Mouse (Mus musculus) bone marrow, adult 2 months (tissue): ENCODE results near the gene Bcl2.

Source experiments
- CTCF ChIP-seq: fragments of 200-500 bp; IDR thresholded peaks from 2 replicates; pipeline ENCODE4 v1.5.1; 2011; ENCODE audit warnings: low read length, control low read depth; ENCODE audit not compliant: control insufficient read depth, insufficient read depth
- POLR2A ChIP-seq: fragments of 200-500 bp; IDR thresholded peaks from 2 replicates; pipeline ENCODE4 v1.6.1; 2011; ENCODE audit warnings: low read depth, mild to moderate bottlenecking, control low read depth, low read length, borderline replicate concordance; ENCODE audit not compliant: control insufficient read depth

DNA sequence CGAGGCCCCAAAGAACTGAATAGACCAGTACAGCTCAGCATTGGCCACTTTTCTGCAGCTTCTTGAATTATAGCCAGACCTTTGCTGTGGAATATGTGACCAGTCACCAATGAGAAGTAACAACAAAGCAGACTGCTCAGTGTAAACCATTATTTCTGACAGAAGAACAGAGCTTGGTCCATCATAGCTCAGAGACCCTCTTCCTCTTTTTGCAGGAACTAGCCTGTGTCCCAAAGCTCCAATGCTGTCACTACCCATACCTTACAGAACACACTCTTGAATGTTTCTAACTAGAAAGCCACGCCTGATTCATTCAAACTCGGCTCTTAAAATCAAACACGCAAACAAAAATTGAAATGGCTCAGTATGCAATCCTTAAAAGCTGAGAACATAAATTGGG is 69.5 kb downstream of the Bcl2 start:
- TF ChIP-seq CTCF, result no peak
- TF ChIP-seq POLR2A, result no peak
